Mouse (Mus musculus): ENCODE data around the gene Dnajb2. TPM values are rescaled to one million over a fixed set of nuclear protein-coding genes. Genes with fewer than 3 reads are reported as not detected.
A peak's percentile ranks its signal among the peaks of the same experiment; 100 is the strongest.

Dnajb2 gene
- total RNA-seq (2021): 10 to 100 TPM; 58.3 to 61.4 TPM

DNA sequence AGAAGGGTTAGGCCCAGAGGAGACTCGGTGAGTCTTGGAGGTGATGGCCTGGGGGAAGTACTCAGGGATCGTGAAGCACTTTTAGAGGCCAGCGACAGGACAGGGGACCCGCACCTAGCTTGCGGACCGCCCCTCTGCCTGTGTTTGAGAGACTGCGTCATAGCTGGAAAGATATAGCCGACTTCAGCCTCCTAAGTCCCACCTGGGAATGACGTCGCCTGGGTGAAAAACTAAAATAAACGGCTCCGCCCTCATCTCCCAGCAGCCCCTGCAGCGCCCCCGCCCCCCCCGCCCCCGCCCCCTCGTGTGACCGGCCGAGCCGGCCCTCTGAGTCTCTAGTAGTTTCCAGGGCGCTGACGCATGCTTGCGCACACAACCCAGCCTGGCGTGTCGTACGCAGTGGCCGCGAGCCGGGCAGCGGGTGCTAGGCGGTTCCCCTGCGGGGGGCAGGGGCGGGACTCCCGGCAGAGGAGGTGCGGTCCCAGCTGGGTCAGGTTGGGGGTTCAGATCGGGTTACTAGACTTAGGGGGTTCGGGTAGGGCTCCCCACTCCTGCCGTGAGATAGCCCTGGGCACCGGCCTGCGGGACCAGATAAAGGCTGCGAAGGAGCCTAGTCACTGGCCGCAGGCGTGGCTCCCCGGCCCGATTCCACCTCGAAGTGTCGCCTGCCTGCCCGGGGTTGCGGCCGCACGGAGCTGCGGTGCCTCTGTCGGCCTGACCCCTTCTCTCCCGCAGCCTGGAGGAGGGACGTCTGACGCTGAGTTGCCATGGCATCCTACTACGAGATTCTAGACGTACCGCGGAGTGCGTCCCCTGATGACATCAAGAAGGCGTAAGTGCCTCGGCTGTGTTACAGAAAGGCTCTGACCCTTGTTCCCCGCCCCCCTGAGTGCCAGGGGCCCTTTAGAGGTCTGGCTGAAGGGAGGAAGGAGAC is at the start of gene Dnajb2:
Dnajb2 (plus strand) TSS at position 290 of the 934 bp plus-strand sequence.
- intact Hi-C loops (cut with DNase I): no loop called here

DNA sequence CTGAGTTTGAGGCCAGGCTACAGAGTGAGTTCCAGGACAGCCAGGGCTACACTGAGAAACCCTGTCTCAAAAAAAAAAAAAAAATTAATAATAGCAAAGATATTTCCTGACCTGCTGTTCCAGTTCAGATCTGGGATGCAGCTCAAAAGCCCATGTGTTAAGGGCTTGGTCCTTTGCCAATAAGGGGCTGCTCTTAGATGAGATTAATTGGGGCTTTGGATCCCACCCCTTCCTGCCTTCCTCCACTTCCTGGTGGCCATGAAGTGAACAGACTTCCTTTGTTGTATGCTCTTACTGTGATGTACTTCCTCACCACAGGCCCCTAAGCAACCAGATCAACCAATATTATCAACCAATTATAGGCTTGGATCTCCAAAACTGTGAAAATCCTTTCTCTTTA is 49.1 kb upstream of the Dnajb2 start:
- no peak for DNase-seq

More for the DNA sequence above, at the start of gene Dnajb2:
- peak; percentile 91 to 93 for DNase-seq

DNA sequence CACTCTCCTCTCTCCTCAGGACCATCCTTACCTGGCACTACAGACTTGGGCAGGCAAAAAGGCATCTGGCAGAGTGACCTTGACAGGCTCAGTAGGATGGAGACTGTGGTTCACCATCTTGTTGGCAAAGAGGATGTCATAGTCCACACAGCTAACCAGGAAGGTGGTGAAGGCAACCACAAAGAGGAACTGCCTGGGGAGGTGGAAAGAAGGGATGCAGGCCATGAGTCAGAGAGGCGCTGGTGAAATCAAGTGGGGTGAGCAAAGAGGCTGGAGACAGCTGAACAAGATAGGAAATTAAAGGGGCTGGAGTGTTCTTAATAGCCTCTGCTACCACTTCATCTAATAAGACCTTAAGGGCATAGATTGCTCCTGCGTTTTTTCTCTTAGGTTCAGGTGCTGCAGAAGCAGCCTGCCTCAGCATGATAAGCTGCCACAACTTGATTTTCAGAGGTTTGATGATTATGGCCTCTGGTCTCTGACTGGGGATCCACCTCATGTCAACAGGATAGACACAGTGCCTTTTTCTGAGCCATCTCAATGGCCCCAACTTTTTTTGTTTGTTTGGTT is 48.2 kb upstream of the Dnajb2 start:
- intact Hi-C loops (cut with DNase I): no loop called here
- DNase-seq: no peak

More for the DNA sequence above, 49.1 kb upstream of the Dnajb2 start:
- intact Hi-C loops (cut with DNase I): no loop called here

GRCm38 (mm10) chr1:75190577-75190976 is 45.6 kb upstream of the Dnajb2 start:
- DNase-seq: no peak
- intact Hi-C loops (cut with DNase I): no loop called here

DNA sequence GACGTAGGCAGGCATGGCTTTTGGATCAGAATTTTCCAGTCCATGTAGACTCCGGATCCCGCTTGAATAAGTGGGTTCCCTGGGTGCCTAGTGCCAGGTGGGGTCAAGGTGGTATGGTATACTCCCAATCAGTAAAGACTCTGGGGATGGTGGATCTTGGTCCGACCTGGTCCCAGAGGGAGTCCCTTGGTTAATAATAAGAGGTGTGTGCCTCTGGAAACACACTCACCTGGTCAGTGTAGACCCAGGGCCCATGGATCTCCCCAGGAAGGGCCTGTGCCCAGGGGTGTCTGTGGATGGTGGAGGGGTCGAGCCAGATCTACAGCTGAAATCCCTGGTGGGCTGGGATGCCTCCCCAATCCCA is 45.0 kb upstream of the Dnajb2 start:
- intact Hi-C loops (cut with DNase I): no loop called here
- no peak for DNase-seq

- DNase-seq: peak; percentile 97
- intact Hi-C loops (cut with DNase I): loop anchor here (1.0 kb wide), 1 partner anchor 17 kb away; no protein-coding TSS in a partner anchor
Observed at GRCm38 (mm10) chr1:75191622-75192402, 44.4 kb upstream of the Dnajb2 start, which contains the start of the genes Ankzf1 and Atg9a. Ankzf1 (plus strand) TSS chr1:75192151. Atg9a (minus strand) TSS chr1:75192196.

DNA sequence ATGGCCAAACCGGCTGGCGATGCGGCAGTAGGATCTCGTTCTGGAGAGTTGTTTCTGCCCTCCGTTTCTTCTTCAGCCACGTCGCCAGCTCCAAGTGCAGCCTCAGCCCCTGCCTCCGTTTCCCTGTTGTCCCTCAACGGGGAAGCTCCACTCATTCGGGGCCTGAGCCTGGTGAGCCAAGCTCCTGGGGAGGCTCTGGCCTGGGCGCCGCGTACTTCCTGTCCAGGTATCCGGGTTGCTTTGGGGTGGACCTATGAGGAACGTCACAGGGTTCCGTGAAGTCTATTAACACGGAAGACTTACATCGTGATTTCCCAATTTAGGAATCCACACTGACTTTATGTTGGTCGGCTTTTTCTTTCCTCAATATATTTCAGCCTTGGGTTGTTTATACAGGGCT is 43.8 kb upstream of the Dnajb2 start:
- intact Hi-C loops (cut with DNase I): loop anchor here (1.0 kb wide), 1 partner anchor 17 kb away; no protein-coding TSS in a partner anchor
- peak; percentile 38 to 48 for DNase-seq

DNA sequence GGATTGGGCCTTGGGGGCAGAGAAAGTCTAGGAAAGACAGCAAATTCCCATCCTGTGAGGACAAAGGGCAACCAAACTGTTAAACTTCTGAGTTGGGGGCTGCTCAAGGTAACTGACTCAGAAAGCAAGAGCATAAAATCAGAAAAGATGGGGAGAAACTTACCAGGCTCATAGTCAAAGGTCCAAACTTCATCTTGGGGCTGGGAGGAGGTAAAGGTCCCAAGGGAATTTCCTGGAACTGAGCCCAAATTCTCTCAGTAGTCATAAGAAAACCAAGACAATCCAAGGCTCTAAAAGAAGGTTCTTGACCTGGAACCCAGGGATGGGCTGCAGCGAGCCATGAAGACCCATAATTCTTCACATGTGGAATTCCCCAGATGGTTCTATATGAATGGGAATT is 35.0 kb upstream of the Dnajb2 start:
- intact Hi-C loops (cut with DNase I): no loop called here

DNA sequence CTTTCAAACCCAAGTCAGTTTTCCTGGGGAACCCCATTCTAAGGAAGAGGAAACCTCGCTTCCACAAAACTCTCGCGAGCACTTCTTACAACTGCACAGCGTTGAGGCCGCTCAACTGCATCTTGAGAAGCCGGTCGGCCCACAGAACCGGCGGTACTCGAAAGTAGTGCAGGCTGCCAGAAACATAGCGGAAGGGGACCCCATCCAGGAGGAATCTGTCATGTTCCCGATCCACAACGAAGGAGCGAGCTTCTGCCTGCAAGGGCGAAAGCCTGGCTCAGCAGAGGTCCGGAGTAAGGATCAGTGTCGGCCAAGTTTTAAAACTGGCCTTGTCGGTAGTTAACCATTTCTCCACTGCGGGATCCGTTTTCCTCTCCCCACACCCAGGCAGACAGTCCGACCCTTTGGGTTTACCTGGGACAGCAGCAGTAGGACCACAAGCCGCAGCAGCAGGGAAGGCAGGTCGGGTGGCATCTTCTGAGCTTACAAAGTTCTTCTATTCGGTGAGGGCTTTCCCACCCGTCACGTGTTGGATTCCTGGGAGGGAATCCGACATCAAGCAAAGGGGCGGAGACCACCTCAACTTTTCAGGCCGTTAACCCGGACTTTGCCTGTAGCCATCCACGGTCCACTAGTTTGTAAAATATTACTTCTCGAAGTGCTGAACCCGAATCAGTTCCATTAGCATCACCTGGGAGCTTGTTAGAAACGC is 27.1 kb upstream of the Dnajb2 start:
- peak; percentile 60 to 68 for DNase-seq
- intact Hi-C loops (cut with DNase I): loop anchor here (1.0 kb wide), 1 partner anchor 17 kb away; the partner anchor contains the start of genes Ankzf1 and Atg9a

More for the DNA sequence above, 35.0 kb upstream of the Dnajb2 start:
- DNase-seq: no peak

DNA sequence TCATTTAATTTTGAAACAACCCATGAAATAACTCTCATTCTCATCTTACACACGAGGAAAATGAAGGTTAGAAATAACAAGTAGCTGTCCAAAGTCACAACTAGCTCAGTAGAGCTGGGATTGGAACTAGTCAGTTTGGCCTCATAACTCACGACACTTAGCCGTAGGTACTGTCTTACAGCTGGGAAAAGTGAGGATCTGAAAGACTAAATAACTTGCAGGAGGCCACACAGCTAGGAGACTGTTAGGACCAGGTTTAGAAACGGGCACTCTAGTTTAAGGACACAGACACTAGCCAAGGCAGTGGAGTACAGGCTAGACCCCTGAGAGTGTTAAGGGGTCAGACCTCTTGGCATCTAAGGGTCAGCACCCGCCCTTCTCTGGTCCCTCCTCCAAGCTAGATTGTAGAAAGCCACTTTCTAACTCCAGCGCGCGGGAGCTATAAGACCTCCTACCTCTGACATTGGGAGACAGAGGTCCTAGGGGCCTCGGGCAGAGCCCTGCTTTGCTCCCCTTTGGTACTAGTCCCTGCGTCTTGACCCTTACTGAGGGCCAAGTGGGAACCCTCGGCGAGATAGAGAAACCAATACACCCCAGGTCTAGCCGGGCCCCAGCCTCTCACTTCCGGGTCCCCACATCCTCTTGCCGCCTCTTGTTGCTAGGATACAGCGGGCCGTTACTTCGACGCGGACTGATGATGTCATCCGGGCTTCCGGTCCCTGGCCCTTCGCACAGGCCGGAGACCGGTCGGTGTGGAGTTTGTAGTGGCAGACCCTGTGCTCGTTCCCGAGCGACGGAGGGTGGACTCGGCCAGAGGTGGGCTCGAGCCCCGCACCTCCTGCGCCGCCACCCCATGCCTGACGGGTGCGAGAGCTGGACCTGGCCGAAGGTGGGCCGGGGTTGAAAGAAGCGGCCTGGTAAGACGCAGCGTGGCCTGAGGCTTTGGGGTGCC is 25.8 kb upstream of the Dnajb2 start, which contains the start of the genes Glb1l and Stk16:
Glb1l (minus strand) TSS at position 678 of the 952 bp plus-strand sequence.
Stk16 (plus strand) TSS at position 703 of the 952 bp plus-strand sequence.
- DNase-seq: peak; percentile 98
- intact Hi-C loops (cut with DNase I): no loop called here

GRCm38 (mm10) chr1:75211141-75211708 is 25.0 kb upstream of the Dnajb2 start:
- no peak for DNase-seq
- intact Hi-C loops (cut with DNase I): no loop called here

DNA sequence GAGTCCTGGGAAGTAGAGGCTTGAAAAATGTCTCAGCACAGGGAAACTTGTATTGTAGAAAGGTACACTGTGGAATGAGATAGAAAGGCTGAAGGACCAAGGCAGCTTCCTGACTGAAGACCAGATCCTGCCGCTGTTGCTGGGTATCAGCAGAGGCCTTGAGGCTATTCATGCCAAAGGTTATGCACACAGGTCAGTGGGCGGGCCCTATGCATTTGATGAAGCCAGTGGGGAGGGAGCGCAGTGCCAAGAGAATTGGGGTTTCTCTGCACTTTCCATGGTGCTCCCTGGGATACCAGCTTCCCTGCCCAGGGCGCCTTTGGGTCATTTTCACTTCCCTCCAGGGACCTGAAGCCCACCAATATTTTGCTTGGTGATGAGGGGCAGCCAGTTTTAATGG is 23.7 kb upstream of the Dnajb2 start:
- no peak for DNase-seq

GRCm38 (mm10) chr1:75213096-75213495 is 23.1 kb upstream of the Dnajb2 start:
- DNase-seq: no peak
- intact Hi-C loops (cut with DNase I): no loop called here

More for the DNA sequence above, 23.7 kb upstream of the Dnajb2 start:
- intact Hi-C loops (cut with DNase I): no loop called here

- intact Hi-C loops (cut with DNase I): no loop called here
- peak in 1 of 2 experiments; percentile 51 for DNase-seq
Observed at GRCm38 (mm10) chr1:75214442-75214841, 21.8 kb upstream of the Dnajb2 start.

DNA sequence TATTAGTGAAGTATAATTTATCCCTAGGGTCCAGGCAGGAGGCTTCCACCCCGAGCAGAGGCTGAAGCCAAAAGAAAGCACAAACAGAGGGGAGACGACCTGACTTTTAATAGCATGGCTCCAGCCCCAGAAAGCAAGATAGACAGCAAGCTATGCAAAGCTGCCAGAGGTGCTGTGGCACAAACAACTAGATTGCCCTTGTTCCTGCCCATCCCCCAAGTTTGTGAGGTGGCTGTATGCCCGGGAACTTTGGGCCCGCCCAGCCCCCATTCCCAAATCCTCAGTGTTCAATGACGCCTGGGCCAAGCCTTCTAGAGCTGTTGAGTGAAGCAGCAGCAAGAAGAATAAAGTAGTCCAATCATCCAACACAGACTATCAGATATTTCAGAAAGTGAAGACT is 21.3 kb upstream of the Dnajb2 start:
- intact Hi-C loops (cut with DNase I): no loop called here
- peak; percentile 90 to 92 for DNase-seq

GRCm38 (mm10) chr1:75215785-75216184 is 20.4 kb upstream of the Dnajb2 start:
- no peak for DNase-seq
- intact Hi-C loops (cut with DNase I): no loop called here

DNA sequence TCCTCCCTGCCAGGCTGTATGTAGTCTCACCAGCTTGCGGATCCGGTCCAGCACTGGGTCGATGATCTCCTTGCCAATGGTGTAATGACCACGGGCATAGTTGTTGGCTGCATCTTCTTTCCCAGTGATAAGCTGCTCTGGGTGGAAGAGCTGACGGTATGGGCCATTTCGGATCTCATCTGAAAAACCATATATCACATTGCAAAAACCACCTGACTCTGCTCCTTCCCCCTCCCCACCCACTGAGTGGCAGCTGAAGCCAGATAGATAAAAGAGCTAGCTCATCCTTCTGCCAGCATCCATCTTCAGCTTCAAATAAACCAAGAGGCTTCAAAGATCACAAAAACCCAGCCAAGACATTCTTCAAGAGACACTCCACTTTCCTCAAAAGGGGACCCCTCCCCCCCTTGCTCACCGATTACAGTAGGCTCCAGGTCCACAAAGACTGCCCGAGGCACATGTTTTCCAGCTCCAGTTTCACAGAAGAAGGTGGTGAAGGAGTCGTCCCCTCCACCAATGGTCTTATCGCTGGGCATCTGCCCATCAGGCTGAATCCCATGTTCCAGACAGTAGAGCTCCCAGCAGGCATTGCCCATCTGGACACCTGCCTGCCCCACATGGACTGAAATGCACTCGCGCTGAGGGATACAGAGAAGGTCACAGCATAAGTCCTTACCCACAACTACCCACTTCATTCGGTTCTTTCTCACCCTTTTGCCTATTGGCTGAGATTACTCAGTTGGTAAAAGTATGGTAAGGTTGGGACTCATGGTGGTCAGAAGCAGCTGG is 19.2 kb upstream of the Dnajb2 start:
- DNase-seq: peak; percentile 84 to 85
- intact Hi-C loops (cut with DNase I): no loop called here

DNA sequence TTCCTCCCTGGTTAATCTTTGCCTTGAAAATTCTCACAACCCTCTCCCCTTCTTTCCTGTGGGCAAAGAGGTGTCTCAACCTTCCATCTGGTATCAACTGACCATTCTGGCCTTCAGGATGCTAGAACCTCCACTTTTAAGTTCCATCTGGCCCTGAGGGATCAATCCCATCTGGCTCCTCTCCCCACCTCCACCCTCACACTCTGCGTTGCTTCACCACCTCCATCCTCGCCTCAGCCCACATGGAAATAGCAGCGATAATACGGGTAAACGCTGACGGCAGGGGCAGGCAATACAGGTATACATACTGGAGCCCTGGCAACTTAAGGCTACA is 18.3 kb upstream of the Dnajb2 start:
- peak in 1 of 2 experiments; percentile 36 for DNase-seq
- intact Hi-C loops (cut with DNase I): loop anchor here (2.0 kb wide), 1 partner anchor 17 kb away; no protein-coding TSS in a partner anchor
